Mouse (Mus musculus) layer of hippocampus, postnatal 10 days (tissue): ENCODE results near the gene Ghr. TPM values are rescaled to one million over a fixed set of nuclear protein-coding genes. Genes with fewer than 3 reads are reported as not detected.

Experiments
- DNase-seq, 2 experiments: peaks; one replicate each; pipeline ENCODE4 v3.0.0; 2021; ENCODE audit warnings: low spot score in 2 of 2
- total RNA-seq, 2 experiments: library from RNA; stranded (reverse); gene quantifications; 2 replicates each; pipeline ENCODE4 v1.2.3; 2021

Gene Ghr
- total RNA-seq, 2 experiments from 2014 or later = 10.1 to 10.2 TPM

DNA sequence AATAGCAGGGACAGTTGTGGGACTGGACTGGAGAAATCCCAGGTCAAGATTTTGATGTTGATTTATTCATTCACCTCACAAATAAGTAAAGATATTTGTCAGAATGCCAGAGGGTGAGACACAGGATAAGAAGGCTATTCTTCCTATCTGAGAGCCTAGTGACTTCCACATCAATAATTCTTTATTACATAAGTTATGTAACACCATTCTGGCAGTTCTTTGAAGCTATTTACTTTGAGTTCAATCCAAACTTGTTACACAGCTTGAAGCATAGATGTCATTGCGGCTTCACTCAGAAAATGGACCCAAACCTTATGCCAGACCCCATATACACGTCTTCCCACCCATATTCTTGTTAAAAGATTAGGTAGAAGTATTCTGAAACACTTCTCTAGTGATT, 133.7 kb downstream of the Ghr start:
- DNase-seq = no peak

DNA sequence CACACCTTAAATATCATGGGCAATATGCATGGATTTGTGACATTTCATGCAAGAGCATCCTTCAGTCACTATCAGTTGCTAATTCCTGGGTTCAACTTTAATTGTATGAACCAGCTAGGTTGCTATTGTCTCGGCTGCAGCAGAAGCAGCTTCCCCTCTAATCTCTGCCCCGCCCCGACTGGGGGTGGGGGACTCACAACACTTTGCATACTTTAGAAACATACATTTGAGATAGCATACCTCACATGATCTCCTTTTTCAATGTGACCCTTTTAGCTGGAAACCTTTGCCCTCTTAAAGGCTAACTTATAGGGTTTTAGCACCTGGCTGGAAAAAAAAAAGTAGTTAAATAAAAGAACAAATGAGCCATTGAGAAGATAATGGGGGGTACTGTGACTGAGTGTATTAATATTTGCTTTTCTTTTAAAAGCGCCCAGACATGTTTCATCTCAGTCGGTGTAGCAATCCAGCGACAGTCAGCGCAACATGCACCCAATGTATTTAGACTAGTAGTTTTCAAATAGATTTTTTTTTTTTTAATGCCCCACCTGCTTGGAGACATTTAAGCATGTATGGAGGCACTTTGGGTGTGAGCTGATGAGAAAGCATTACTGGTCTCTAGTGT, 137.9 kb downstream of the Ghr start:
- DNase-seq = no peak

- DNase-seq = no peak
Measured at GRCm38 (mm10) chr15:3444448-3445020, 138.8 kb downstream of the Ghr start.

- peak; percentile 41 to 50 for DNase-seq
Measured at GRCm38 (mm10) chr15:3441506-3442286, 141.6 kb downstream of the Ghr start.

- no peak for DNase-seq
Measured at GRCm38 (mm10) chr15:3437381-3437780, 145.9 kb downstream of the Ghr start.

DNA sequence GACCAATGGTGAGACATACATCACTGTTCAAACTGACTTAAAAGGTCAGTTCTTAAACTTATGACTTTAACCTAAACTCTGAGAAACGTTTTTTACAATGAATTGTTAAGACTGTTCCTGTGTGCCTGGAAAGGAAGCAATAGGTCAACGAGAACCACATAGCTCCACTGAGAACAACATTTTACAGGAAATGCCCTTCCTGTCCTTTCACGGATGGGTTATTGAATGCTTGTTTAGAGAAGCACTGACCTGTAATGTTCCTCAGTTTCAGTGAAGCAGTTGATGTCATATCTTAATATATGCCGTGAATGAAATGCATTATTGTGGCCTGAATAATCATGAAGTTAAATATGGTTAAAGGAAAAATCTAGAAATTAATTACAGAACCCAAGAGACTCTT, 147.7 kb downstream of the Ghr start:
- no peak for DNase-seq

DNA sequence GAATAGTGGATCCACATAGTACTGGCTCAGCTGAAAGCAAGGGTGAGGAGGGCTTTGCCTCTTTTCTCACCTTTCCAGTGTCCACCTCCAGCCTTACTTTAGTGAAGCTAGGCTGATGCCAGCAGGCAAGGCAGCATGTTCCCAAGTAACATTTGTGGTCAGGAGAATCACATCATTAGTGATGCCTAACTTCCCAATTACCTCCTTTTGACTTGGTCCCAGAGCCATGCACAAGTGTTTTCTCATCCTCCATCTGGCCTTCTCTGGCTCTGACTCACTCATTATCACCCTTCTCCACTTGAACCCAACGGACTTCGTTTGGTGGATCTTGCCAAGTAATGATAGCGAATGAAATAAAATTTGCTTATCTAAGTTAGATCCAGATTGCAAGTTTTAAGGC, 148.8 kb downstream of the Ghr start:
- DNase-seq = no peak

DNA sequence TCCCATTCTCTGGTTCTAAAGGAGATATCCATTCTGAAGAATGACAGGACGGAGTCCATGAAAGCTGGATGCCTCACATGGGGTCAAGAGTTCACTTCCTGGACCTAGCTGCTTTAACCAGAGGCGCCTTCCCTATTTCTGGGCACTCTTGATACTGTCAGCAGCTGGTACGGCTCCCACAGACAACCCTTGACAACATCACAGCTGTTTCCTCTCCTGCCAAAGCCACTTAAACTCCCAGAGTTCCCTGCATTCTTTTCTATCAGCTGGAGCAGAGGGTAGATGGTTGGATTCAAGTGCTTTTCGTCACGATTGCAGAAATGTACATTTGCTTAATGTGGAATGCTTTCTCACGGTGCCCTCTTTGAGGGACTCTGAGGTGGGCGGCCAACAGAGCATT, 150.0 kb downstream of the Ghr start:
- no peak for DNase-seq

DNA sequence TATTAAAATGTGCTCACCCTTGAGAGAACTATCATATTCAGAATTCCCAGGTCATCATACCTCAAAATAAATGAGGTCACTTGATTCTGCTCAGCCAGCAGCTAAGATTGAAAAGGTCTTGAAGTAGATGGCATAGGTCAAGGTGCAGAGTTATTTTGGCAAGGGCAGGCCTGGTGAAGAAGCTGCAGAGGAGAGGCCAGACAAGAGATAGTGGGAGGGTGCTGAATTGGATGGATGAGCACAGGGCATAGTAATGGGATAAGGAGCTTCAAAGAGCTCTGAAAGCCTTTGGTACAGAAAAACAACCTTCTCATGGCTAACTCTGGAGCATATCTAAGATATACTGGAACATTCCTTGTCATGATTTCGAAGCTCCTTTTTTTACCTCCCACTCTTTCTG, 150.5 kb downstream of the Ghr start:
- DNase-seq = no peak

- no peak for DNase-seq
Measured at GRCm38 (mm10) chr15:3429417-3429816, 153.9 kb downstream of the Ghr start.

GRCm38 (mm10) chr15:3429001-3429400, 154.3 kb downstream of the Ghr start:
- DNase-seq = no peak

- no peak for DNase-seq
Measured at GRCm38 (mm10) chr15:3426401-3426800, 156.9 kb downstream of the Ghr start.

DNA sequence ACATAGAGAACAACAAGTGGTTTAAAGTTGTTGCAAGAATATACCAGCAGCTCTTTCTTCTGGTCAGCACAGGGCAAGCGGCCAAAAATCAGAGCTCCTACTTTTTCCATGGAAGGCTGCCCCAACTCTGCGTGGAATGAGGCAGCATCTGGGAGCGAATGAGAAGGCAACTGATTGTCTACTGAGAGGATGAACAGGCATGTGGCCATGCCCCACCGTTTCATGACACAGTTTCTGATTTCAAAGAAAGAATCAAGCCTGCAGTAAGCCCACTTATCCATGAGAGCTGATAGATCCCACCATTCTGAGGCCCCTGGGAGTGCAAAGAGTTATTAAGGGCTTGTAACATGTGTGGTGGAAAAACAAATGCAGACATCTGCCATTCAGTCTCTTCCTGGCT, 160.1 kb downstream of the Ghr start:
- peak in 1 of 2 experiments; percentile 24 for DNase-seq

DNA sequence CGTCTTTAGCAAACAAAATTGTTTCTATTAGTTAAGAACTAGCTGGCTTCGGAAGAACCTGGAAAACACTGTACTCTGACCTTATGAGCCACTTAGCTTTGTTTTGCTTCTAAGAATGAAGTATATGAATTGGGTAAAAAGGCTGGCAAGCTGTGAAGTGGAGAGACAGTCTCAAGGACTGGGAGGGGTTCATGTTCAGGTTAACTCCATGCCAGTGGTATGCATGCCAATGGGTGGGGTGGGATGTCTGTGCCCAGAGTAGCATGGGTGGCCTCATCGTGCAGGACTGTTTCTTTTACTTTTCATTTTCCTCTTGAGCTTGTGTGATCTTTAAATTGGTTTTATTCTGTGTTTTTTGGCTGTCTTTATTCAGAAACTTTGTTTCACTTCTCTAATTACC, 165.6 kb downstream of the Ghr start:
- DNase-seq = no peak

DNA sequence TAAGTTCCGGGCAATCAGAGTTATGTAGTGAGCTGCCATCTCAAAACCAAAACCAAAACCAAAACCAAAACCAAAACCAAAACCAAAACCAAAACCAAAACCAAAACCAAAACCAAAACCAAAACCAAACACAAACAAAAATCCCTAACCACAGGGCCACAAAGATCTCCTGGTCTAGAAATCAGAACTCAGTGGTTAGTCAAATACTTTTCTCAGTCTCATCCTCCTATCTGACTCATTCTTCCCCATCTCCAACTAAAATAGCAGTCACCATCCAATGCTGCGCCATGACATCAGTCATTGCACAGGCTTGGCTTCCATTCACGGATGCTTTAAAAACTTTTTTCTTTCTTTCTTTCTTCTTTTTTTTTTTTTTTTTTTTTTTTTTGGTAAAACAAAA, 170.2 kb downstream of the Ghr start:
- no peak for DNase-seq

- DNase-seq = no peak
Measured at GRCm38 (mm10) chr15:3408478-3408877, 174.8 kb downstream of the Ghr start.

- DNase-seq = no peak
Measured at GRCm38 (mm10) chr15:3399196-3399595, 184.1 kb downstream of the Ghr start.

DNA sequence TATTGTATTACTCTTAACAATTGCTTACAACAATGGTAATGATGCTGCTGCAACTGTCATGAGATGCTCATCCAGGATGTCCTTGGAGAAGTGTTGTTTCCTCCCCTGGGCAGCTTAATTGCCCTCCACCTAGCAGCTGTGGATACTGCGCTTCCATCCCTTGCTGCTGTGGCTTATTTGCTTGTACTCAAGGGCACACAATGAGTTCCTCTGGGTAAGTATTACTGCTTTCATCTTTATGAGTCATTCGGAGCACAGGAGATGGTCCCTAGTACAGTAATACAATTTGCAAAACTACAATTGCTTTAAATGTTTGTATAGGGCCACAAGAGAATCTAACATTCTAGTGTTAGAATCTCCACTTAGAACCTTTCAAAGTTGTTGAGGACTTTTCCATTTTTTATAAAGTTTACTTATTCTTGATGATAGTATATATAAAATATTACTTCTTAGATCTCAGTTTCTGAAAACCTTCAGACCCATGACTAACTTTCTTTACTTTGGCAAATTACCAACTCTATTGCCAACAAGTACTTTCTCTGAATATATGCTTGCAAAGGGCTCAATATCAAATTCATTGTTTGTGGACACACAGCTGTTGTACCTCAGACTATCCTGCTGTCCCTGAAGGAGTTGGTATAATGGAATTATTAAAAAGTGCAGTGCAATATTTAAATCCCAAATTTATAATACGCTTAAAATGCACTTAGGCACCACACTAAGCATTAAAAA, 185.8 kb downstream of the Ghr start:
- DNase-seq = no peak

- no peak for DNase-seq
Measured at GRCm38 (mm10) chr15:3396149-3396548, 187.1 kb downstream of the Ghr start.

DNA sequence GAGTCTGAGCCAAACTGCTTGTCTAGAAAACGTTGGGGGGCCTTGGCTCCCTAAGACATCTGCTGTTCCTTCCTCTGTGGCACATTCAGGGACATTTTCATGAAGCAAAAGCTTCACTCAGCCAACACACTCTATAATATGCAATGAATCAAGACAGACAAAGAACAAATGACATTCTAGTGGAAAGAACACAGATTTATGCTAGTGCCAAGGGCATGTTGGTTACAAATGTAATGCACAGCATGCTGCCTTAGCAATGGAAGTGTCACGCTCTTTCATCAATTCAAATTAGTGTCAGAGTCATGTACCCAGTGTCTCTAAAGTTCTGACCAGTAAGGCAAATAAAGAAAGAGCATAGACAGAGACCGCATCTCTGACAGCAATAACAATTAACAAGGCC, 187.6 kb downstream of the Ghr start:
- DNase-seq = no peak

DNA sequence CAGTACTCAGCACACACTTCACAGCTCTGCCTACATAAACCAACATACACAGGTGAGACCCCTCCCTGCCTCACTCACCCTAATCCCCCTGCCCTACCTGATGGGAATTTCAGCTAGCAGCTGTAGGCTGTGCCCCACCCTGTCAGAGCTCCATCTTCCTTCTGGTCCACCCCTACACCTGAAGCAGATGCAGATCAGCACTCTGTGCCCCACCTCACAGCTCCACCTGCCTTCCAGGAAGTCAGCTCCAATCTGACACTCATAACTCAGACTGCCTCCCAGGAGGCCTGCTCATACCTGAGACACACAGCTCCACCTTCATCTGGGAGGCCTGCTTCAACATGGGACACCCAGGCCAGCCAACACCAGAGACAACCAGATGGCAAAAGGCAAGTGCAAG, 192.6 kb downstream of the Ghr start:
- DNase-seq = no peak

- no peak for DNase-seq
Measured at GRCm38 (mm10) chr15:3389011-3389410, 194.3 kb downstream of the Ghr start.
